Comparison of ENCODE assay signal across 10 mouse cellular contexts in the genomic region with DNA sequence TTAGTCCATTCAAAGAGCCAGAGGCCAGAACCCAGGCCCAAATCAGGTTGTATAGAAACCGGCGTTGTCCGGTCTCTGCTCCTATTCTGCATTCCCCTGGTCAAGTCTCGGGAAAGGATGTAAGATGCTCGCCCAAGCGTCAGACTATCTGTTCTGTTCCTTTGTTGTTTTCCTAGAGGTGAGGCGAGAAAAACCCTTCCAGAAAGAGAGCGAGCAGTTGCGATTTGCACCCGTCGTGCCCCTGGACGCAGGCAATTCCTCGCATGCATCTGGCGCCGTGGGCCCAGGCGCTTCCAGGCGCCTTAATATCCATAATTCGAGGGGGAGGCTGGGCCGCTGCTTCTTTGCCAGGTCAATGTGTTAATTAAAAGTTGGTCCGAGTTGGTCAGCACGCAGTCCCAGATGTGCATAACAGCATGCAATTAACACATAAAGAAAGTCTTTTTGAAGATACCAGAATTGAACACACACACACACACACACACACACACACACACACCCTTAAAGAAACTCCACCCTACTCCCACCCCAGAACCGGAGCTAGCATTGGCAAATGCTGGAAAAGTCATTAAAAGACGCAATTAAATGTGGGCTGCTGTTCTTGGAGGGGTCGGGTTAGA. TPM values are rescaled to one million over a fixed set of nuclear protein-coding genes. Genes with fewer than 3 reads are reported as not detected.
DNase-seq lines count a peak whose midpoint lies in the region; ATAC-seq and TF ChIP-seq lines count a peak whose summit lies in the region.
"Had no signal": no experiment of that assay in that cellular context is flagged by ENCODE, and none has a peak within 500 bp of the region (broad histone marks: within the 10 kb centered on the region; RNA-seq: fewer than 3 reads in every experiment).

No protein-coding gene starts in this region.

- H3K4me1 ChIP-seq in lung, embryonic 14.5 days (ENCODE audit: insufficient read depth), result no peaks in the 10 kb centered on the region
- peaks cover 61% of the 10 kb centered on the region for H3K4me1 ChIP-seq in forebrain, embryonic 13.5 days
- H3K4me1 ChIP-seq in limb, embryonic 13.5 days, result peaks cover 51% of the 10 kb centered on the region
- H3K4me1 ChIP-seq in stomach, embryonic 15.5 days, result peaks cover 50% of the 10 kb centered on the region

- ATAC-seq in lung, embryonic 14.5 days (ENCODE audit: insufficient read depth), result no peak
- ATAC-seq in forebrain, embryonic 13.5 days, result no peak
- ATAC-seq in limb, embryonic 13.5 days (ENCODE audit: low FRiP score, low read depth), result no peak
- no peak for ATAC-seq in stomach, embryonic 15.5 days (ENCODE audit: insufficient read depth, low FRiP score, low read depth)

- H3K27me3 ChIP-seq in lung, embryonic 14.5 days (ENCODE audit: insufficient read depth, low read length), result peaks cover 65% of the 10 kb centered on the region
- peaks cover 80% of the 10 kb centered on the region for H3K27me3 ChIP-seq in forebrain, embryonic 13.5 days
- peaks cover 82% of the 10 kb centered on the region for H3K27me3 ChIP-seq in limb, embryonic 13.5 days
- H3K27me3 ChIP-seq in stomach, embryonic 15.5 days (replicated peaks), result peaks cover 50% of the 10 kb centered on the region

- H3K36me3 ChIP-seq in lung, embryonic 14.5 days (ENCODE audit: insufficient read depth), result no peaks in the 10 kb centered on the region
- no peaks in the 10 kb centered on the region for H3K36me3 ChIP-seq in forebrain, embryonic 13.5 days (ENCODE audit: poor library complexity, severe bottlenecking)
- H3K36me3 ChIP-seq in limb, embryonic 13.5 days, result no peaks in the 10 kb centered on the region
- no peaks in the 10 kb centered on the region for H3K36me3 ChIP-seq in stomach, embryonic 15.5 days

- no peak overlapping the region for H3K27ac ChIP-seq in lung, embryonic 14.5 days (ENCODE audit: low read depth)
- H3K27ac ChIP-seq in forebrain, embryonic 13.5 days, result no peak overlapping the region
- H3K27ac ChIP-seq in limb, embryonic 13.5 days, result no peak overlapping the region
- no peak overlapping the region for H3K27ac ChIP-seq in stomach, embryonic 15.5 days
- H3K27ac ChIP-seq: macrophage had no signal

- no peak overlapping the region for H3K9ac ChIP-seq in lung, embryonic 14.5 days
- no peak overlapping the region for H3K9ac ChIP-seq in forebrain, embryonic 13.5 days
- H3K9ac ChIP-seq in limb, embryonic 13.5 days, result no peak overlapping the region
- no peak overlapping the region for H3K9ac ChIP-seq in stomach, embryonic 15.5 days

- H3K4me2 ChIP-seq in lung, embryonic 14.5 days, result peak overlapping the region; percentile 50
- peak overlapping the region; percentile 58 for H3K4me2 ChIP-seq in forebrain, embryonic 13.5 days
- H3K4me2 ChIP-seq in limb, embryonic 13.5 days (replicated peaks), result peak overlapping the region; percentile 61
- H3K4me2 ChIP-seq in stomach, embryonic 15.5 days, result 0 out of 2 replicates have a peak overlapping the region, but pooled peaks have one; percentile 37

- DNase-seq in lung, embryonic 14.5 days, result no peak
- no peak for DNase-seq in lung, adult 18-20 months
- DNase-seq in urinary bladder, postnatal 14 days (ENCODE audit: low spot score), result no peak
- DNase-seq in urinary bladder, postnatal 4 days (ENCODE audit: low spot score in 2 of 2), result no peak
- no peak for DNase-seq in c-Kit-positive CD71-positive TER-119-positive erythroid progenitor cells, embryonic 14.5 days (ENCODE audit: low spot score)
- DNase-seq: right cerebral cortex, postnatal 25 days had no signal

- TF ChIP-seq CTCF in lung, embryonic 14.5 days (IDR thresholded peaks at IDR 0.05; ENCODE audit: low read depth), result no peak

- WGBS in lung, embryonic 14.5 days, result 19% methylated on average over 24 of the region's 24 CpGs
- WGBS in forebrain, embryonic 13.5 days, result 4% methylated on average over 24 of the region's 24 CpGs
- WGBS in limb, embryonic 13.5 days, result 4% methylated on average over 24 of the region's 24 CpGs
- 28% methylated on average over 24 of the region's 24 CpGs for WGBS in stomach, embryonic 15.5 days

- H3K4me3 ChIP-seq in lung, embryonic 14.5 days (ENCODE audit: low read depth, low read length), result peak overlapping the region; percentile 21
- peak overlapping the region; percentile 25 for H3K4me3 ChIP-seq in forebrain, embryonic 13.5 days
- peak overlapping the region; percentile 31 for H3K4me3 ChIP-seq in limb, embryonic 13.5 days
- H3K4me3 ChIP-seq in stomach, embryonic 15.5 days (replicated peaks), result peak overlapping the region; percentile 17; the same call in 1 of the 2 replicates

- H3K9me3 ChIP-seq in lung, embryonic 14.5 days (ENCODE audit: low read depth, low read length), result no peaks in the 10 kb centered on the region
- H3K9me3 ChIP-seq in forebrain, embryonic 13.5 days (replicated peaks), result peaks cover 4% of the 10 kb centered on the region
- peaks cover 5% of the 10 kb centered on the region; the same call in 1 of the 2 replicates for H3K9me3 ChIP-seq in limb, embryonic 13.5 days
- no peaks in the 10 kb centered on the region for H3K9me3 ChIP-seq in stomach, embryonic 15.5 days

RNA-seq across cellular contexts. Expression of a gene that starts 3.8 kb away (rescaled TPM):
- 0.85 and 1.8 TPM in 2 replicates for polyA plus RNA-seq in lung, embryonic 14.5 days (2014; fragmentation: Nextera tagmentation; extraction: Ambion mirVana)
- polyA plus RNA-seq in forebrain, embryonic 13.5 days (2015; fragmentation: Nextera tagmentation; extraction: Ambion mirVana), result 9.3 and 9.7 TPM in 2 replicates
- polyA plus RNA-seq in limb, embryonic 13.5 days (2015; fragmentation: Nextera tagmentation; extraction: Ambion mirVana), result 3.1 TPM in 2 replicates
- polyA plus RNA-seq in stomach, embryonic 15.5 days (2015; fragmentation: Nextera tagmentation; extraction: Ambion mirVana), result 8.2 and 9.7 TPM in 2 replicates
- polyA plus RNA-seq: macrophage had no signal
